Comparison of ENCODE assay signal across 8 mouse cellular contexts in genomic region chr2:32150924-32151659, GRCm38 (mm10). TPM values are rescaled to one million over a fixed set of nuclear protein-coding genes. Genes with fewer than 3 reads are reported as not detected.
DNase-seq lines count a peak whose midpoint lies in the region; ATAC-seq lines count a peak whose summit lies in the region.

TSS of gene Prrc2b (plus strand) at chr2:32151082.

- peak within 1 kb of the TSS; percentile 99 for H3K27ac ChIP-seq in intestine, embryonic 14.5 days (ENCODE audit: low read depth)
- H3K27ac ChIP-seq in limb, embryonic 15.5 days: peak within 1 kb of the TSS; percentile 98
- H3K27ac ChIP-seq in midbrain, embryonic 15.5 days: peak within 1 kb of the TSS; percentile 99
- H3K27ac ChIP-seq in stomach, embryonic 14.5 days (ENCODE audit: low read length): peak within 1 kb of the TSS; percentile 99

- H3K36me3 ChIP-seq in intestine, embryonic 14.5 days (ENCODE audit: control insufficient read depth, insufficient read depth, low read length): no peaks in the 10 kb centered on the region
- H3K36me3 ChIP-seq in limb, embryonic 15.5 days: no peaks in the 10 kb centered on the region
- H3K36me3 ChIP-seq in midbrain, embryonic 15.5 days (replicated peaks): no peaks in the 10 kb centered on the region
- no peaks in the 10 kb centered on the region for H3K36me3 ChIP-seq in stomach, embryonic 14.5 days (ENCODE audit: control insufficient read depth, insufficient read depth, low read length)

- H3K4me1 ChIP-seq in intestine, embryonic 14.5 days (replicated peaks; ENCODE audit: control insufficient read depth, insufficient read depth, low read length): peaks cover 38% of the 10 kb centered on the region
- peaks cover 45% of the 10 kb centered on the region for H3K4me1 ChIP-seq in limb, embryonic 15.5 days
- H3K4me1 ChIP-seq in midbrain, embryonic 15.5 days: peaks cover 52% of the 10 kb centered on the region
- H3K4me1 ChIP-seq in stomach, embryonic 14.5 days (ENCODE audit: control insufficient read depth, insufficient read depth, low read length): peaks cover 37% of the 10 kb centered on the region

- peak; percentile 65; the same call in 1 of the 2 replicates for ATAC-seq in intestine, embryonic 14.5 days (replicated peaks; ENCODE audit: low FRiP score, low TSS enrichment, low read depth)
- ATAC-seq in limb, embryonic 15.5 days (ENCODE audit: insufficient number of reproducible peaks, low FRiP score, low TSS enrichment, low read depth): peak; percentile 61
- peak; percentile 75 for ATAC-seq in midbrain, embryonic 15.5 days (replicated peaks)
- peak; percentile 80 for ATAC-seq in stomach, embryonic 14.5 days (ENCODE audit: insufficient number of reproducible peaks, insufficient read depth, low FRiP score, low read depth)

- H3K9ac ChIP-seq in intestine, embryonic 14.5 days (ENCODE audit: low read length): peak within 1 kb of the TSS; percentile 97
- peak within 1 kb of the TSS; percentile 98 for H3K9ac ChIP-seq in limb, embryonic 15.5 days
- H3K9ac ChIP-seq in midbrain, embryonic 15.5 days: peak within 1 kb of the TSS; percentile 98
- H3K9ac ChIP-seq in stomach, embryonic 14.5 days (replicated peaks; ENCODE audit: low read depth, low read length): peak within 1 kb of the TSS; percentile 100

- no peaks in the 10 kb centered on the region for H3K27me3 ChIP-seq in intestine, embryonic 14.5 days (replicated peaks; ENCODE audit: control insufficient read depth, insufficient read depth, low read length)
- H3K27me3 ChIP-seq in limb, embryonic 15.5 days: no peaks in the 10 kb centered on the region
- H3K27me3 ChIP-seq in midbrain, embryonic 15.5 days (replicated peaks): no peaks in the 10 kb centered on the region
- no peaks in the 10 kb centered on the region for H3K27me3 ChIP-seq in stomach, embryonic 14.5 days (ENCODE audit: control insufficient read depth, insufficient read depth, low read length)

- peak within 1 kb of the TSS; percentile 90 for H3K4me3 ChIP-seq in intestine, embryonic 14.5 days (ENCODE audit: low read depth, low read length)
- H3K4me3 ChIP-seq in limb, embryonic 15.5 days: peak within 1 kb of the TSS; percentile 79
- peak within 1 kb of the TSS; percentile 94 for H3K4me3 ChIP-seq in midbrain, embryonic 15.5 days
- peak within 1 kb of the TSS; percentile 75 for H3K4me3 ChIP-seq in stomach, embryonic 14.5 days (ENCODE audit: low read depth, low read length)

- DNase-seq in layer of hippocampus, adult 18-20 months (ENCODE audit: low spot score in 2 of 2): no peak
- no peak for DNase-seq in layer of hippocampus, adult 11-12 months (ENCODE audit: low spot score)
- peak; percentile 83 to 90 for DNase-seq in cerebellum, postnatal 25 days
- peak; percentile 73 for DNase-seq in gastrocnemius, postnatal 25 days
- peak; percentile 85 for DNase-seq in intestine, embryonic 14.5 days (ENCODE audit: low spot score)

- H3K4me2 ChIP-seq in intestine, embryonic 14.5 days (ENCODE audit: low read length): peak within 1 kb of the TSS; percentile 98
- H3K4me2 ChIP-seq in limb, embryonic 15.5 days: peak within 1 kb of the TSS; percentile 82
- peak within 1 kb of the TSS; percentile 93 for H3K4me2 ChIP-seq in midbrain, embryonic 15.5 days
- peak within 1 kb of the TSS; percentile 93 for H3K4me2 ChIP-seq in stomach, embryonic 14.5 days (replicated peaks; ENCODE audit: low read depth, low read length)

- H3K9me3 ChIP-seq in intestine, embryonic 14.5 days (ENCODE audit: control insufficient read depth, low read length): no peaks in the 10 kb centered on the region
- H3K9me3 ChIP-seq in limb, embryonic 15.5 days: no peaks in the 10 kb centered on the region
- H3K9me3 ChIP-seq in midbrain, embryonic 15.5 days: no peaks in the 10 kb centered on the region
- H3K9me3 ChIP-seq in stomach, embryonic 14.5 days (ENCODE audit: control insufficient read depth, low read depth, low read length): no peaks in the 10 kb centered on the region

- WGBS in intestine, embryonic 14.5 days: under 1% methylated on average over 76 of the region's 117 CpGs
- under 1% methylated on average over 62 of the region's 117 CpGs for WGBS in limb, embryonic 15.5 days
- under 1% methylated on average over 87 of the region's 117 CpGs for WGBS in midbrain, embryonic 15.5 days
- WGBS in stomach, embryonic 14.5 days: under 1% methylated on average over 65 of the region's 117 CpGs

RNA-seq across cellular contexts. Expression of gene Prrc2b, which starts in this region (rescaled TPM):
- 100 to 1,000 TPM; 293 to 298 TPM for total RNA-seq in layer of hippocampus, adult 18-20 months (2021)
- total RNA-seq in gastrocnemius, postnatal 25 days (2021): 10 to 100 TPM; 67.0 to 69.6 TPM
- polyA plus RNA-seq in intestine, embryonic 14.5 days (2014; fragmentation: Nextera tagmentation; extraction: Ambion mirVana): 48.4 and 52.8 TPM in 2 replicates
- 40.8 and 44.8 TPM in 2 replicates for polyA plus RNA-seq in limb, embryonic 15.5 days (2015; fragmentation: Nextera tagmentation; extraction: Ambion mirVana)
- polyA plus RNA-seq in midbrain, embryonic 15.5 days (2015; fragmentation: Nextera tagmentation; extraction: Ambion mirVana): 85.4 and 92.2 TPM in 2 replicates
- 54.2 and 59.8 TPM in 2 replicates for polyA plus RNA-seq in stomach, embryonic 14.5 days (2014; fragmentation: Nextera tagmentation; extraction: Ambion mirVana)

Comparison
In these comparisons a context has a peak if more than half of its experiments do, and no peak if none do; other contexts are left out.
1. RNA of gene Prrc2b (total RNA-seq): 293 to 298 TPM in layer of hippocampus, adult 18-20 months; 67.0 to 69.6 TPM in gastrocnemius, postnatal 25 days; every median in the first group is over 4 times any median in the second.
2. DNase-seq: peak in cerebellum, postnatal 25 days (2 of 2), gastrocnemius, postnatal 25 days (single experiment) and intestine, embryonic 14.5 days (single experiment); none in layer of hippocampus, adult 18-20 months (0 of 2) and layer of hippocampus, adult 11-12 months (single experiment).
3. Peak in every context shown above with its lines, with median percentiles within 50 percentile points of each other: ATAC-seq, H3K27ac ChIP-seq, H3K4me2 ChIP-seq, H3K4me3 ChIP-seq and H3K9ac ChIP-seq.